Mouse (Mus musculus): ENCODE results near the gene Wwox. TPM values are rescaled to one million over a fixed set of nuclear protein-coding genes. Genes with fewer than 3 reads are reported as not detected.

The Wwox gene
- polyA plus RNA-seq, 1 experiment from 2014 or later, result 11.0 TPM

- DNase-seq (ENCODE audit: low spot score), result no peak
- Histone ChIP-seq H3K9ac (ENCODE audit: low read length) (no peak overlapping the region), H3K27ac (ENCODE audit: low read depth, low read length) (no peak overlapping the region), H3K9me3 (ENCODE audit: control insufficient read depth, low read length) (no peaks in the 10 kb centered on the region), H3K4me2 (ENCODE audit: low read depth) (no peak overlapping the region), H3K27me3 (ENCODE audit: control insufficient read depth, insufficient read depth, low read length) (no peaks in the 10 kb centered on the region), H3K4me1 (ENCODE audit: control insufficient read depth, insufficient read depth, low read length) (no peaks in the 10 kb centered on the region; the same call in 1 of the 2 replicates), H3K36me3 (ENCODE audit: control insufficient read depth, insufficient read depth, low read length) (no peaks in the 10 kb centered on the region), H3K4me3 (ENCODE audit: low read depth, low read length) (no peak overlapping the region)
- WGBS, result 82% methylated on average over 15 of the region's 15 CpGs
- ATAC-seq (ENCODE audit: insufficient read depth, low FRiP score, low TSS enrichment), result no peak
These were observed 16.5 kb downstream of the Wwox start for GRCm38 (mm10) chr8:114455953-114456352.

GRCm38 (mm10) chr8:114458113-114458784, 18.8 kb downstream of the Wwox start:
- WGBS, result 86% methylated on average over 25 of the region's 25 CpGs
- no peak for ATAC-seq (ENCODE audit: insufficient read depth, low FRiP score, low TSS enrichment)
- Histone ChIP-seq H3K4me1 (ENCODE audit: control insufficient read depth, insufficient read depth, low read length) (no peaks in the 10 kb centered on the region), H3K27ac (ENCODE audit: low read depth, low read length) (no peak overlapping the region), H3K4me2 (ENCODE audit: low read depth) (no peak overlapping the region), H3K4me3 (ENCODE audit: low read depth, low read length) (no peak overlapping the region), H3K36me3 (ENCODE audit: control insufficient read depth, insufficient read depth, low read length) (no peaks in the 10 kb centered on the region), H3K9me3 (ENCODE audit: control insufficient read depth, low read length) (no peaks in the 10 kb centered on the region), H3K27me3 (ENCODE audit: control insufficient read depth, insufficient read depth, low read length) (no peaks in the 10 kb centered on the region), H3K9ac (ENCODE audit: low read length) (no peak overlapping the region)
- no peak for DNase-seq (ENCODE audit: low spot score)

GRCm38 (mm10) chr8:114460600-114460999, 21.1 kb downstream of the Wwox start:
- Histone ChIP-seq H3K4me3 (ENCODE audit: low read depth, low read length) (no peak overlapping the region), H3K27me3 (ENCODE audit: control insufficient read depth, insufficient read depth, low read length) (no peaks in the 10 kb centered on the region), H3K9me3 (ENCODE audit: control insufficient read depth, low read length) (no peaks in the 10 kb centered on the region), H3K4me1 (ENCODE audit: control insufficient read depth, insufficient read depth, low read length) (no peaks in the 10 kb centered on the region), H3K36me3 (ENCODE audit: control insufficient read depth, insufficient read depth, low read length) (no peaks in the 10 kb centered on the region), H3K27ac (ENCODE audit: low read depth, low read length) (no peak overlapping the region), H3K4me2 (ENCODE audit: low read depth) (no peak overlapping the region), H3K9ac (ENCODE audit: low read length) (no peak overlapping the region)
- 70% methylated on average over 5 of the region's 5 CpGs for WGBS
- DNase-seq (ENCODE audit: low spot score), result no peak
- no peak for ATAC-seq (ENCODE audit: insufficient read depth, low FRiP score, low TSS enrichment)

- H3K4me2 ChIP-seq (ENCODE audit: low read depth), result no peak overlapping the region
- H3K36me3 ChIP-seq (ENCODE audit: control insufficient read depth, insufficient read depth, low read length), result no peaks in the 10 kb centered on the region
- H3K27me3 ChIP-seq (ENCODE audit: control insufficient read depth, insufficient read depth, low read length), result no peaks in the 10 kb centered on the region
- WGBS, result 91% methylated on average over 11 of the region's 11 CpGs
- ATAC-seq (ENCODE audit: insufficient read depth, low FRiP score, low TSS enrichment) (no peak), DNase-seq (ENCODE audit: low spot score) (no peak)
- no peaks in the 10 kb centered on the region for H3K4me1 ChIP-seq (ENCODE audit: control insufficient read depth, insufficient read depth, low read length)
- no peak overlapping the region for H3K9ac ChIP-seq (ENCODE audit: low read length)
- H3K27ac ChIP-seq (ENCODE audit: low read depth, low read length), result no peak overlapping the region
- H3K9me3 ChIP-seq (ENCODE audit: control insufficient read depth, low read length), result no peaks in the 10 kb centered on the region
- no peak overlapping the region for H3K4me3 ChIP-seq (ENCODE audit: low read depth, low read length)
These were observed 23.1 kb downstream of the Wwox start for GRCm38 (mm10) chr8:114462591-114462990.

GRCm38 (mm10) chr8:114463305-114463704, 23.9 kb downstream of the Wwox start:
- no peaks in the 10 kb centered on the region for H3K36me3 ChIP-seq (ENCODE audit: control insufficient read depth, insufficient read depth, low read length)
- H3K4me2 ChIP-seq (ENCODE audit: low read depth), result no peak overlapping the region
- no peaks in the 10 kb centered on the region for H3K4me1 ChIP-seq (ENCODE audit: control insufficient read depth, insufficient read depth, low read length)
- H3K4me3 ChIP-seq (ENCODE audit: low read depth, low read length), result no peak overlapping the region
- ATAC-seq (ENCODE audit: insufficient read depth, low FRiP score, low TSS enrichment) (no peak), DNase-seq (ENCODE audit: low spot score) (no peak)
- no peaks in the 10 kb centered on the region for H3K9me3 ChIP-seq (ENCODE audit: control insufficient read depth, low read length)
- 72% methylated on average over 10 of the region's 10 CpGs for WGBS
- H3K27ac ChIP-seq (ENCODE audit: low read depth, low read length), result no peak overlapping the region
- H3K9ac ChIP-seq (ENCODE audit: low read length), result no peak overlapping the region
- no peaks in the 10 kb centered on the region for H3K27me3 ChIP-seq (ENCODE audit: control insufficient read depth, insufficient read depth, low read length)

- WGBS, result 74% methylated on average over 21 of the region's 21 CpGs
- Histone ChIP-seq H3K9me3 (ENCODE audit: control insufficient read depth, low read length) (no peaks in the 10 kb centered on the region), H3K27ac (ENCODE audit: low read depth, low read length) (no peak overlapping the region), H3K27me3 (ENCODE audit: control insufficient read depth, insufficient read depth, low read length) (no peaks in the 10 kb centered on the region), H3K4me2 (ENCODE audit: low read depth) (no peak overlapping the region), H3K36me3 (ENCODE audit: control insufficient read depth, insufficient read depth, low read length) (no peaks in the 10 kb centered on the region), H3K4me3 (ENCODE audit: low read depth, low read length) (no peak overlapping the region), H3K4me1 (ENCODE audit: control insufficient read depth, insufficient read depth, low read length) (no peaks in the 10 kb centered on the region), H3K9ac (ENCODE audit: low read length) (no peak overlapping the region)
- no peak for DNase-seq (ENCODE audit: low spot score)
- no peak for ATAC-seq (ENCODE audit: insufficient read depth, low FRiP score, low TSS enrichment)
These were observed 29.2 kb downstream of the Wwox start for GRCm38 (mm10) chr8:114468526-114469207.

GRCm38 (mm10) chr8:114469208-114469590, 29.7 kb downstream of the Wwox start:
- no peaks in the 10 kb centered on the region for H3K4me1 ChIP-seq (ENCODE audit: control insufficient read depth, insufficient read depth, low read length)
- no peak overlapping the region for H3K4me3 ChIP-seq (ENCODE audit: low read depth, low read length)
- DNase-seq (ENCODE audit: low spot score) (no peak), ATAC-seq (ENCODE audit: insufficient read depth, low FRiP score, low TSS enrichment) (no peak)
- H3K4me2 ChIP-seq (ENCODE audit: low read depth), result no peak overlapping the region
- no peaks in the 10 kb centered on the region for H3K9me3 ChIP-seq (ENCODE audit: control insufficient read depth, low read length)
- no peak overlapping the region for H3K9ac ChIP-seq (ENCODE audit: low read length)
- no peaks in the 10 kb centered on the region for H3K27me3 ChIP-seq (ENCODE audit: control insufficient read depth, insufficient read depth, low read length)
- no peak overlapping the region for H3K27ac ChIP-seq (ENCODE audit: low read depth, low read length)
- no peaks in the 10 kb centered on the region for H3K36me3 ChIP-seq (ENCODE audit: control insufficient read depth, insufficient read depth, low read length)
- 91% methylated on average over 10 of the region's 10 CpGs for WGBS

GRCm38 (mm10) chr8:114473546-114473945, 34.1 kb downstream of the Wwox start:
- H3K4me1 ChIP-seq (ENCODE audit: control insufficient read depth, insufficient read depth, low read length), result no peaks in the 10 kb centered on the region
- H3K27me3 ChIP-seq (ENCODE audit: control insufficient read depth, insufficient read depth, low read length), result no peaks in the 10 kb centered on the region
- H3K27ac ChIP-seq (ENCODE audit: low read depth, low read length), result no peak overlapping the region
- WGBS, result 90% methylated on average over 11 of the region's 11 CpGs
- H3K9me3 ChIP-seq (ENCODE audit: control insufficient read depth, low read length), result no peaks in the 10 kb centered on the region
- no peak overlapping the region for H3K9ac ChIP-seq (ENCODE audit: low read length)
- DNase-seq (ENCODE audit: low spot score), result no peak
- no peak overlapping the region for H3K4me2 ChIP-seq (ENCODE audit: low read depth)
- no peak overlapping the region for H3K4me3 ChIP-seq (ENCODE audit: low read depth, low read length)
- no peak for ATAC-seq (ENCODE audit: insufficient read depth, low FRiP score, low TSS enrichment)
- no peaks in the 10 kb centered on the region for H3K36me3 ChIP-seq (ENCODE audit: control insufficient read depth, insufficient read depth, low read length)

GRCm38 (mm10) chr8:114476919-114477318, 37.5 kb downstream of the Wwox start:
- Histone ChIP-seq H3K9ac (ENCODE audit: low read length) (no peak overlapping the region), H3K36me3 (ENCODE audit: control insufficient read depth, insufficient read depth, low read length) (no peaks in the 10 kb centered on the region), H3K27ac (ENCODE audit: low read depth, low read length) (no peak overlapping the region), H3K4me2 (ENCODE audit: low read depth) (no peak overlapping the region), H3K9me3 (ENCODE audit: control insufficient read depth, low read length) (no peaks in the 10 kb centered on the region), H3K4me3 (ENCODE audit: low read depth, low read length) (no peak overlapping the region), H3K4me1 (ENCODE audit: control insufficient read depth, insufficient read depth, low read length) (0 out of 2 replicates have a peak, but pooled peaks cover 2% of the 10 kb centered on the region), H3K27me3 (ENCODE audit: control insufficient read depth, insufficient read depth, low read length) (no peaks in the 10 kb centered on the region)
- WGBS, result 92% methylated on average over 10 of the region's 10 CpGs
- ATAC-seq (ENCODE audit: insufficient read depth, low FRiP score, low TSS enrichment) (no peak), DNase-seq (ENCODE audit: low spot score) (no peak)
